Mouse (Mus musculus) adipocyte (in vitro differentiated cells): ENCODE measurements around the gene Prss8.

Source experiments
- DNase-seq: peaks from one replicate; pipeline ENCODE4 v3.0.0-alpha.2; 2016; ENCODE audit warnings: low spot score

The Prss8 gene

DNA sequence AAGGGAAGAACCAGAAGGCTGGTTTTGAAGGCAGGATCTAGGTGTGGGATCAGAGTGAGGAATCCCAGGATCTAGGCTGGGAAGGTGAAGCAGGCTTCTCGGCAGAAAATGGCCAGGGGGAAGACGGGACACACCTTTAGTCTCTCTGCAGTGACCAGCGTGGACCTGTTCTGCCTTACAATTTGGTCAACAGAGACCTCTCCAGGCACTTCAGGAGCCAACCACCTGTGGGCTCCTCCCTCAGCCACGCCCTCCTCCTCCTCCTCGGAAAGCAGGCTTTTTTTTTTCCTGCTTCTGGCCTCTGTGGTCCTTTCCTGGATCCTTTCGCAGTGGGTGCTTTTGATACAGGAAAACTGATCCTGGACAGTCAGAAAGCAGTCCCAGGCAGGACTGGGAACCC, at the start of gene Prss8:
Gene Prss8, minus strand, starts transcription at position 182 of the 400 bp plus-strand sequence.
- DNase-seq, result no peak

DNA sequence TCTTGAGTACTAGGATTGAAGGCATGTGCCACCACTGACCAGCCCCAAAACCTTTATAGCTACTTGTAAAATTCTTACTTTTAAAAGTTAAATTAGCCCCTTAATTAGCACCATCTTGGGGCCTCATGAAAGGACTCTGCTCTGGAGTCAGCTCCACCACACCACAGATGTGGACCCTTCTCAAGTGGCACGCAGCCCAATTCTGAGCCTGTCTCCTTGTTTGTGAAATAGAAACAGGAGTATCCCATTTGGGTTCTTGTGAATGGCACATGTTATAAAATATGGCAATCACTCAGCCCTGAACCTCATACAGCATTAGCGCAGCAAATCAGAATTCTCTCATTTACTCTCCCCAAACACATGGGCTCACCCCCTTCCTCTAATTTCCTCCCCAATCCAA, 49.0 kb upstream of the Prss8 start:
- DNase-seq, result no peak

DNA sequence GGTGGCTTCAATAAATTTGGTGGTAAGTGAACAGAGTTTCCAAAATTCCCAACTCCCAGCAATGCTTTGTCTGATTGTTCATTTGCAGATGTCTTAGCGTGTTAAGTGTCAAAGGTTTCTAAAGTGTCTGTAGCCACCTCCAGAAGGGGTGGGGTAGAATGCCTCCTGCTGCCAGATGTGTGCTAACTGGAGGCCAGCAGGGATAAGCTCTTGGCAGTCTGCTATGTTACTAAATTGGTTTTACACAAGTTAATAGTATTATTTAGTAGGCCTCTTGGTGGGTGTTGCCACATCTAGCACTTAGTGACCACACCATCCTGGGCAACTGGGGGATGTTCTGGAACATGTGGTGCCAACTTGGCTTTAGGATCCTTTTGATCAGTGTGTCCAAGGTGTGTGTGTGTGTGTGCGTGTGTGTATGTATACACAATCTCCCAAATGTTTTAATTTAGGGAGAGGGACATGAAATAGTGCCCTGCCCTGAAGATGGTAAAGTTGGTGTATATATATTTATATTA, 44.6 kb upstream of the Prss8 start:
- peak; percentile 73 for DNase-seq

DNA sequence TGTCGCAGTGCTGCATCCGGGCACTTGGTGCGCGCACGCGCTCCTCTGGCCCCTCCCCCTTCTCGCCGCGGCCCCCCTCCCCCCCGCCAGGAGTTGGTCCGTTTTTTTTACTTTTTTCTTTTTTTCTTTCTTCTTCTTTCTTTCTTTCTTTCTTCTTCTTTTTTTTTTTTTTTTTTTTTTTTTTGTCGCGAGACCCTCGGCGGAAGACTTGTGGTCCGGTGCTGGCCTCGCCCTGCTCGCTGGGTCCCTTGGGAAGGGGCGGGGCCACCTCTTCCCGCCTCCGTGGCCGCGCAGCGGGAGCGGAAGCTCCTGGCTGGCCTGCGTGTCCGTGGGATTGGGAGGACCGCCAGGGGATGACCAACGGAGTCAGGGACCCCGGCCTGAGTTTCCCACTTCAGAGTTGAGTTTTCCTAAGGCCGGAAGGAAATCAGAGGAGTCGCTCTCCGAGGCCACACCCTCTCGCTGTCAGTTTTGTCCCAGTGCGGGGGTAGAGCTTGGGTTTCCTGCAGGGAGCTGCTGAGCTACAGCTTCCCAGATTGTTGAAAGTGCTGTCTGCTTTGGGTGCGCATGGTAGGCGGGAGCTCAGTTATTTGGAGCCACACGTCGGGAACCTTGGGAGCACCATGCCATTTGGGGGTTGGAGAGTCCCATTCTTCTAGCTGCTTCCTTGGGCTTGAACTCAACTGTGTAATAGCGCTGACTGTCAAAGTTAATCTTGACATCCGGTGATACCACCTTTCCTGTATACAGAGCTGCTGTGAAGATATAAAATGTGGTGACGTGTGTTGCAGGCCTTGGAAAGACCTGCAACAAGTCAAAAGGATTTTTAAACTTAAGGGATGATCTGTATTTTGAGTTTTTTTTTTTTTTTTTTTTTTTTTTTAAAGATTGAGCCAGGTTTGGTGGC, 38.3 kb upstream of the Prss8 start:
- DNase-seq, result peak; percentile 72

DNA sequence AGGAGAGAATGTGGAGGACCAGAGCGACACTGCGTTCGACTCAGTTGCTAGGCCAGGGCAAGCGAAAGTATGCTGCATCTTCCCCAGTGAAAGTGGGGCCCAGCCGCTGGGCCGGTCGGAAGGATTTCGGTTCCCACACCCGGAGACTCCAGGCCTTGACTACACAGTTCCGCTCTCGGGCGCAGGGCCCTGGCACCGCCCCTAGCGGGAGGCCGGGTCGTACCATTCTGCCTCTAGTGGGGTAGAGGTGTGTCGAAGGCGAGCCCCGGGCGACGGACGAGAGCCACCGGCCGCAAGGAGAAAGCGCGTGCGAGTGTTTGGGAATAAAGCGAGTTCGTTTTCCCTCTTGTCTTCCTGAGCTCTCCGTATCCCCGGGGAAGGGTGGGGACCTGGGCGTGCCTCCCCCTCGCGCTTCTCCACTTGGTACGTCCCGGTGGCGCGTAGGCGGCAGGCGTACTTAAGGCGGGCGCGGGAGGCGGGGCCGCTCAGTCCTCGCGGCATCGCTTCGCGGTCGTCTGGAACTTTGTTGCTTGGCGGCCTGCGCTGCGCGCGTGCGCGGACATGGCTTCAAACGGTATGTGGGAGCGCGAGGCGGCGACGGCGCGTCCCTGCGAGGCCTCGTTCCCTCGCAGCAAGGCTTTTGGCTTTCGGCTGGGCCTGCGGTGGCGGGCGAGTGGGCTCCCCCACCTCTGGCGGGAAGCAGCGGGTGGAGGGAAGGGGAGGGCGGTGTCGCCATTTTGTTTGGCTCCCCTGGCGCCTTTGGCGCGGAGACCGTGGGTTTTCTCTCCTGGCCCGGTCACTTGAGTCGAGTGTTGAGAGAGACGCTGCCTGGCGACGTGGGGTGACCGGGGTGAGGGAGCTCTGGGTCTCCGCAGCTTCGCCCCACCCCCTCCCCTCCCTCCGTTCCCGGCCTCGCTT, 37.4 kb upstream of the Prss8 start, which contains the start of gene Fus:
Gene Fus, plus strand, starts transcription at position 454 of the 918 bp plus-strand sequence.
- DNase-seq, result peak; percentile 89

DNA sequence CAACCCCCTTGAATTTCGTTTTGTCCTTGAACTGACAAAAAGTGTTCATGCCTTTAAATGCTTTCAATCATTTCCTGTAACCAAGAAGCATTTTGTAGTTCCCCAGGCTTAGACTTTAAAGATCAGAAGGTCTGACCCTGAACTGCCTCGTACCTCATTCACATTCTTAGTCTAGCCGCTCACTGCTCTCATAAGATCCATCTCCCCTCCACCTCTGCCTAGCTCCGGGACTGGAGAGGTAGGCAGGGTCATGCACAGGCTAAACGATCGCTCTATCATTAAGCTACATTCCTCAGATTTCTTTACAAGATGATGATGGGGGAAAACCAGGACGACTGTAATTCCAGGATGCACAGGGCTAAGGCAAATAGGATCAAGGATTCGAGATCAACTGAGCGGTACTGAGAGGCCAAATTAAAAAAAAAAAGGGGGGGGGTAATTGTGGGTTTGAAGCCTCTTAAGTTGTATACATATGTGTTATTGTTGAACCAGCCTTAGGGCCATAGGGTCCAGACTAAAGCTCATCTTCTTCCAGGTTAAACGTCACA, 36.5 kb upstream of the Prss8 start:
- no peak for DNase-seq

DNA sequence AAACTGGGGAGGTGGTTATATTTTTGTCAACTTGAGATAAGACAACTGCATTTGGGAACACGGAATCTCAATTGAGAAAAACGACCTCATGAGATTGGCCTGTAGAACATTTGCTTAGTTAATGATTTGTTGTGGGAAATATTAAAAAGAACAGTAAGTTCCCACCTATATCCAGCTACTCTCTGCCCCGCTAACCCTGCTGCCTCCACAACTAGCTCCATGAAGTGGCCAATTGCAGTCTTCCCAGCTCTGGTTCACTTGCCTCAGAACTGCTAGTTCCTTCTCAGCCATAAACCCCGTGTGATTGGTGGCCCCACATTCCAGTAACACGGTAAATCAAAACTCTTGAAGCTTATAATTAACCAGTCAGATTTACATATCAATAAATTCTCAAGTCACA, 29.5 kb upstream of the Prss8 start:
- DNase-seq, result no peak

DNA sequence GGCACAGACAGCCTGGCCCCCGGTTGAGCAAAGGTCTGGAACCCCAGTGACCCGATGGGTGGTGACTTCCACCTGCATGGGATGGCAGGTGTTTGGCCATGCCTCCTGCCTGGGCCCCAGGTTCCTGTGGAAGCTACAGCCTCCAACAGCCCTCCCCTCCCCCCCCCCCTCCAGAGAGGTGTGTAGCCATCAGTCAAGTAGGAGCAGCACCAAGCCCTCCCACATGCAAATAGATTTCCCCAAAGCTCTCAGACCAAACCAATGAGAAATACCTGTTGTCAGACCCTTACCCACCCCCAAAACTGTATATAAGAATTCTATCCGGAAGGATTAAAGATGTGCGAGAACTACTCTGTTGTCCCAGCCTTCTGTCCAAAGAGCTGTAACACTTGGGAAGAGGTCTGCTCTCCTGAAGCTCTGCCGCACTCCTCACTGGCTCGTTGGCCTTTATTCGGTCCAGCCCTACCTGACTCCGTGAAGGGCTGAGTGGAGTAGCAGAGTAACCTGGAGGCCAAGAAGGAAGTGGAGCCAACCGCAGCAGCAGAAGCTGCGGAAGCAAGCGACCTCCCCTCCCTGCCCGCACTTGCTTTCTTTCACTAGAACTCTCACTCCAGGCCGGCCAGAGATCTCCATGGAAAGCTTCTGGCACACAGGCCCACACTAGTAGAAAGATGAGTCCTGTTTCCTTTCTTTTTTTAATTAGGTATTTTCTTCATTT, 23.1 kb upstream of the Prss8 start:
- no peak for DNase-seq

DNA sequence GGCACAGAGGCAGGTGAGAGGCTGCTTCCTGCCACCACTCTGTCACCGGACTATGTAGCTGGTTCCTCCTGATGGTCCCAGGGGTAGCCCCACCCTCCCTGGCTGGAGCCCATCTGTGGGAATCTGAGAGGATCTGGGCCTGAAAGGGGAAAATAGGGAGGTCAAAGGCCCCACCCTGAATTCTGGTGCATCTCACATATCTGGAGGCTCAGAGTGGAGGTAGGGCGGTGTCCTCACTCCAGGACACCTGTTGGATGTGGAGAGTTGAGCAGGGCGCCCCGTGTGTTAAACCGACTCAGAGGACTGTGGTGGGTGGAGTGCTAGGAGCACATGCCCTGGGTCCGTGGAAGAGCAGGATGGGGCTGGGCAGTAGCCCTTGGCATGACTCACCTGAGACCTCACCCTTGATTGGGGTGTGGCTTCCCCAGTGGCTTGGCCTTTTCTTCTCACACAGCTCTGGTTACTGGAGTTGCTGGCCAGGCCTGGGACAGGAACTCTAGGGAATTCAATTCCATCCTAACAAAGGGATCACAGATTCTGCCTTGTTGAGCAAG, 16.6 kb upstream of the Prss8 start, which contains the start of gene Prss36:
Gene Prss36, minus strand, starts transcription at position 256 of the 554 bp plus-strand sequence.
- no peak for DNase-seq

DNA sequence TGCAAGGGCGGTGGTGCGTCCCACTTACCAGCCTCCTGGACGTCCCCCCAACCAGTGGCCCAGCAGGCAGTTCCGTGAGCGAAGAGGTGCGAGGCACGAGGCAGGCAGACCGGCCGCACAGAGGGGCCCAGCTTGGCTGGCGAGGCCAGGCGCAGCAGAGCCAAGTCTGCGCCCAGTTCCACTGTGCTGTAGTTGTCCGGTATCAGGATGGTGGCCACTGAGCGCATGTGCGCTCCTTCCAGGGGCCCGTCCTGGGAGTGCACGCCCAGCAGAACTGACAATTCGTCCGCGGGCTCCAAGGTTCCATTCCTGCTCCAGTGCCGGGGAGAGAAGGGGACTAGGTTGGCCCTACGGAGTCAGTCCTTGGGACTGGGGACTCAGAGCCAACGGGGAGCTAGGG, 14.7 kb upstream of the Prss8 start:
- DNase-seq, result no peak

DNA sequence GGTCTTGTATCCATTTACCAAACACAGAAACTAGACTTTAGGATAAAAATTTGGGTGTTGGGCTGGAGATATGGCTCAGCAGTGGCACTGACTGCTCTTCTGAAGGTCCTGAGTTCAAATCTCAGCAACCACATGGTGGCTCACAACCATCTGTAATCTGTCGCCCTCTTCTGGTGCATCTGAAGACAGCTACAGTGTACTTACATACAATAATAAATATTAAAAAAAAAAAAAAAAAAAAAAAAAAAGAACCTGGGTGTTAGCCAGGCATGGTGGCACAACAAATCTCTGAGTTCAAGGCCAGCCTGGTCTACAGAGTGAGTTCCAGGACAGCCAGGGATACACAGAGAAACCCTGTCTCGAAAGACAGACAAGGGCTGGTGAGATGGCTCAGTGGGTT, 12.2 kb upstream of the Prss8 start:
- DNase-seq, result peak; percentile 42

DNA sequence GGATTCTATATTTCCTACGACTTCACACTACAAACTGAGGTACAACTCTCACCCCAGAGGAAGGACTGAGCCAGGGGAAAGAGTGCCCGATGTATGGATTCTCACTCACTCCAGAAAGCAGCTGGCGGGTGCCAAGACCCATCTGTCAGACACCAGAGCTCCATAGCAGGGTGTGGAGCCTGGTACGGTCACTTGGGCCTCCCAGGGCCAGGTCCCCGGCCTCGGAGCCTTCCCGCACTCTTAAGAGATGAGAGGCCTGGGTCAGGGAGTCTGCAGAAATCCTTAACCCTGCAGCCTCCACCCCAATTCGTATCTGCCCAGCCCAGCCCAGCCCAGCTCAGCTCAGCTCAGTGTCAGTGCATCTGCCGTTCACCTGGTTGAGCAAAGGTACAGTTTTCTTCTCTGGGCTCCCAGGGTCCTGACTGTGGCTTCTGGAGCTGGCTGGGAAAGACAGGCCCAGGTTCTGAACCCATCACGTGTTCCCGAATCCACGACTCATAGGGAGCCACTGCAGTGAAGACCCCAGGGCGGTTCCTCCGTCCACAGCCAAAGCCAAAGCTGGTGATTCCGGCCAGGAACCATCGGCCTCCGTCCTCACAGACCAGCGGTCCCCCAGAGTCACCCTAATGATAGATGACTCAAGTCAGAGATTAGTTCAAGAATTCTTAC, 6.4 kb upstream of the Prss8 start:
- DNase-seq, result no peak

DNA sequence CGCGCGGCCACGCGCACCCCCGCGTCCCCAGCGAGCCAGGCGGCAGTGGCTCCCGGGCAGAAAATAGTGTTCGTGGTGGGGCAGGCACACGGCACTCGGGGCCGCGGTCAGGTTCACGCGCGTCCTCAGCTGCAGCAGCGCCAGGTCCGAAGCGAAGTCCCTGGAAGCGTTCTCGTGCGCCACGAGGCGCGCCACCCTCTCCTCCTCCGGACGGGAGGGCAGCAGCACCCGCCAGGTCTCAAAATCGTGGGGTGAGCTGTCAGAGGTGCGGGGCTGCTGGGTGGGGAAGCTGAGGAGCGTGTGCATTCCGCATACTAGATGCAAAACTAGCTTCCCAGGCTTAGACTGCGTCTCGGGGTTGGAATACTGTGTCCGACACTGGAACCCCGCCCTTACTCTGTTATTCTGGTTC, 5.8 kb upstream of the Prss8 start:
- DNase-seq, result no peak

DNA sequence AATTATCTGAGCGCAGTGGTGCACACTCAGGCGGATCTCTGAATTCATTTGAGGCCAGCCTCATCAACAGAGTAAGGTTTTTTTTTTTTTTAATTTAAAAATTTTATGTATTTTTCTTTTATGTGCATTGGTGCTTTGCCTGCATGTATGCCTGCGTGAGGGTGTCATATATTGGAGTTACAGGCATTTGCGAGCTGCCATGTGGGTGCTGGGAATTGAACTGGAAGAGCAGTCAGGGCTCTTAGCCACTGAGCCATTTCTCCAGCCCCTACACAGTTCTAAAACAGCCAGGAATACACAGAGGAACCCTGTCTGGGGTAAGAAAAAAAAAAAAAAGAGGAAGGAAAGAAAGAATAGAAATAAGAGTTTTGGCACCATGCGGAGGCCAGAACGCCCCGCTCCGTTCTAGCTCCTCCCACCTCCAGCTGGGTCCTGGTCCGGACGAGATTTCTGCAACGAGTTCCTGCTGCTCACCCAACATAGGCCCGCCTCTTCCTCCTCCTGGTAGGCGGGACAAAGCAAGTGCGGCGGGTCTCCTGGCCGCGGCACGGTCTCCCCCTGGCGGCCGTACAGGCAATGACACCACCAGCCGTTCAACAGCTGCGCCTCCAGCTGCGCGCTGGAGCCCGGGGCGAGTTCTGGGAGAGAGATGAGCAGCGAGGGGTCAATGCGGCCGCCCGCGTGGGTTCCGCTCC, 5.3 kb upstream of the Prss8 start:
- DNase-seq, result peak; percentile 92

DNA sequence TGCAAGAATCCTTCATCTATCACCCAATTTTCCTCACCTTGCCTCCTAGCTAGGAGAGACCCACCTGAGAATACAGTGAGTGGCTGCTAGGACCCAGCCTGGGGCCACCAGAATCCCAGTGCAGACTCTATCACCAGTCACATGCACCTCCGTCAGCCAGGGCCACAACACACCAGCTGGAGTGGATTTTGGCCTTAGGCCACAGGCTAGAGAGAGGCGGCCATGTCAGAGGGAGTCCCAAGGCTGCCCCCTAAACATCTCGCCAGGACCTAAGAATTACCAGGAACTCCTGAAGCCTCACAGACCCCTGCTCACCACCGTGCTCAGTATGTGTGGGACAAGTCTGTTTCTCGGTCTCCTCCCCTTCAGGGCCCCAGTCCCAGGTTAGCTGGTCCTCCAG, 4.2 kb upstream of the Prss8 start:
- DNase-seq, result no peak

DNA sequence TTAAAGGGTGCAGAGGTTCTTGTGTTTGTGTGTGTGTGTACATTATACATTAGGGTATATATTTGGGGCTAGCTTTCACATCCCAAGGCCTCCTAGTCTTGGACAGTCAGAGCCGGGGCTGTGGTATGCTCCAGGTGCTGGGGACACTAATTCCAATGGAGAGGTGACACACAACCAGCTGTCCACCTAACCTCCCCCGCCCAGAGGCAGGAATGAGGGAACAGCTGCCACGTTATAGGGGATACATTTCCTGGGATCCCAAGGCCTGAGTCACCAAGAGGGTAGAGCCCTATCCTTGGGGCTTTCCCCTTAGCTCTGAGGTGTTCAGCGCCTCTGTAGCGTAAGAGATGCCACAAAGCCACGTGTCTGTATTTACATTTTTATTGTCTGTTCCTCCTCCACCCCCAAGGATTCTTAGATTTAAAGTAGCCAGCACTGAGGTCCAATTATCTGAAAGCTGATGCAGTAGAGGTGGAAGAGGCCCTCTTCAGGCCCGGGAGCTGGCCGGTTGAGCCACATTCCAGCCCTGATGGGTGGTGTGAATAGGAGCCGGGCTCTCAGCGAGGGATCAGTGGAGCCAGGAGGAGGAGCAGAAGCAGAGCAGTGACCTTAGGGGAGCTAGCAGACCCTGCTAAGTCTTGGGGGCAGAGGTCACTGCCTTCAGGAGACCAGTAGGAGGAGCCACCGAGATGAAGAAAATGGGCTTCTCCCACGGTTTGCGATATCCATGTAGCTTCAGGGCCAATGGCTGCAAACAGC, 2.5 kb upstream of the Prss8 start:
- DNase-seq, result no peak

DNA sequence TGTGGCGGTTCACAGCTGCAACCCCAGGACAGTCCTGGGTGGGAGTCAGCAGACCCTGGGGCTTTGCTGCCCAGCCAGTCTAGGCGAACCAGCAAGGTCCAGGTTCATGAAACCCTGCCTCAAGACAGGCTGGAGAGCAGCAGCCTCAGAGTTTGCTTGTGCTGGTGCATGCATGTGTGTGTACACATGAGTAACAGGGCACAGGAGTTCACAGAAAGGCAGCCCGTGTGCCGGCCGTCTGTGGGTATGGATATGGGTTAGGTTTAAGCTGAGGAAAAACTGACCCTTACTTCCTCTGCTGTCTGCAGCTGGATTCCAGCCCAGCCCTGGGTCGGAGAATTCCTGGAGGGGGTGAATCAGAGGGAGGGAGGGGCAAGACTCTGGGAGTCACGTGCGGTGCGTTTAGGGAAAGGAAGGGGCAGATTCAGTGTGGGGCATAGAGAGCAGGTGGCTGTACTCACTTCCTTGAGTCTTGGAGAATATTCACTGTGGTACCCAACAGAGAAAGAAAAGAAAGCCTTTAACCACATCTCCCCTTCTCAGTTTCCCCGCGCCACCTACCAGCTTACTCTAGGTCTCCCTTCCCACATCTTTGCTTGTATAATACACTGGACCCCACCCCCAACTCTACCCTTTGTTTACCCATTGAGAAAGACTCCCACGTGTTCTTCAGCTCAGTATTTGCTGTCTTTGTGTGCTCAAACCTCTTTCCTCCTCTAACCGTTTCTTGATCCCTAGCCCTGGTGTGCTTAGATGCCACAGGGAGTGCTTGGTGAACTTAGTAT, 1.6 kb upstream of the Prss8 start:
- peak; percentile 31 for DNase-seq

DNA sequence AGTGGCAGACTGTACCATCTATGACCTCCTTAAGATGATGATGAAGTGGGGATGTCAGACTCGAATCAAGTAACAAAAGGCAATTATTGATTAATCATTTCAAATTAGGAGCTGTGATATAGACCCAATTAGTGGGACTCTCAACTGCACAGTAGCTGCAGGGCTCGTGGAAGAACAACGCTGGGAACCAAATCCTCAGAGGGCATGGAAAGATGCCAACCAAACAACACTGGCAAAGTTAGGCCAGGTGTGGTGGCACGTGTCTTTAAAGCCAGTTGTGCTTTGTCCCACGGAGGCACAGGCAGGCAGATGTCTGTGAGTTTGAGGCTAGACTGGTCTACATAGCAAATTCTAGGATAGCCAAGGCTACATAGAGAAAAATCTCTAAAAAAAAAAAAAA, 732 bp upstream of the Prss8 start:
- no peak for DNase-seq
